Mouse (Mus musculus) gastrocnemius, adult 8-10 months (tissue): ENCODE measurements at regions not wholly inside any gene's neighbourhood (a gene's known extent, or its start where the extent isn't known, plus 50 kb on each side); places are given as distances from the start of the nearest gene placed in this dataset.

Experiments
- DNase-seq, 2 experiments: peaks; one replicate each; pipeline ENCODE4 v3.0.0; 2022; ENCODE audit warnings: low spot score in 2 of 2

- DNase-seq: no peak
Observed at GRCm38 (mm10) chr6:117279297-117279696, 111.0 kb downstream of the Cxcl12 start.

DNA sequence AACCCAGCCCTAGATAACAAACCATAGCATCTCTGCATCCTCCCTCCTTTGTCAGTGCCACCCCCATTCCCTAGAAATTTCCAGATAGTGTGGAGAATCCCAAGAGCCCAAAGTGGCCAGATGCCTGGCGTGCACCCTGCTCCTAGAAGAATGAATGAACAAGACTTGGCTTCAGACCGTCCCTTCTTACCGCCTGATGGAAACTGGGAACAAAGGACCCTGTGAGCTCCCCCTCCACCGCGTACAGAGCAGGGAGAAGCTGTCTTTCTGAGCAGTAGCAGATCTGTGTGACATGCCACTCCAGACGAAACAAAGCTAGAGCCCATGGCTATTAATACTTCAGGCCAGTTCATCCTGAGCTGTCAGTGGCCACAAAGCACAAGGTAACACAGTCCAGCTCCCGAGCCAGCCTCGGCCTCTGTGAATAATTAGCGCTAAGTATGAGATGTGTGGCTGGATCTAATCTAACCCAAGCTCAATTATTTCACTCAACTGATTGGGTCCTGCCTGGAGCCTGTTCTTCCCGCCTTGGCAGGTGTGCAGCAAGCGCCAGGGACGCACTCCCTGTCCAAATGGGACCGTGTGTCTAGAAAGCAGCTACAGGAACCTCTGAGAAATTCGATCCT, 111.6 kb downstream of the Cxcl12 start:
- no peak for DNase-seq

DNA sequence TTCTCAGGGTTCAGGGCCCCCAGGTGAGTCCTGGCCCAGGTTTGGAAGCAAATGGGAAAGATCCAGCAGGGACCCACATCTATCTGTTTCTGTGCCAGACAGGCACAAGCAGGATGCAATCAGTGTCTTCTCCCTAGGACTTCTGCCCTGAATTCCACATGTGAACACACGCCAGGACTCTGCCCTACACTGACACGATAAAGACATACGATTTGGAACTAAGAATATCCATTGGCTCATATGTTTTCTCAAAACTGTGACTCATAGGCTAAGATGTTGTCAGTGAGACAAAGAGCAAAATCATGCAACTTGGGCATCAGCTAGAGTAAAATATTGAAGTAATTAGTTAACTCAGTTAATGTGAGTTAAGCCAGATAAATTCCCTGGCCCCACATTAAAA, 112.6 kb downstream of the Cxcl12 start:
- no peak for DNase-seq

- DNase-seq: no peak
Observed at GRCm38 (mm10) chr6:117283616-117284015, 115.3 kb downstream of the Cxcl12 start.

GRCm38 (mm10) chr6:117284376-117285106, 116.2 kb downstream of the Cxcl12 start:
- DNase-seq: no peak

DNA sequence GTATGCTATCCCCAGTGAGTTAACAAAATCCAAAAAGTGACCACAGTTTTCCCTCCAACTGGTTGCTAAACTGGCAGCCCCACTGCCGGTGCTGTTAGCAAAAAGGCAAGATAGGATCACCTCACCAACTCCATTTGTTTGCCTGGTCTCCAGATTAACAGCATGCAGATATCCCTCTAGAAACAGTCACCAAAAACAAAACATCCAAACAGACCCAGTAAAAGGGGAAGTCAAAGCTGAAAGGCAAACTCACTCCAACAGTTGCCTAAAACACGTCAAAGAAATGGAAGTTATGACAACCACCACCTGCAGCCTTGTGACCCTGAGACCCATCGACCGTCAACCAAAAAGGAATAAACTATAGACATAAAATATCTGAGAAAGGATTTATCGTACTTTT, 119.1 kb downstream of the Cxcl12 start:
- DNase-seq: no peak

DNA sequence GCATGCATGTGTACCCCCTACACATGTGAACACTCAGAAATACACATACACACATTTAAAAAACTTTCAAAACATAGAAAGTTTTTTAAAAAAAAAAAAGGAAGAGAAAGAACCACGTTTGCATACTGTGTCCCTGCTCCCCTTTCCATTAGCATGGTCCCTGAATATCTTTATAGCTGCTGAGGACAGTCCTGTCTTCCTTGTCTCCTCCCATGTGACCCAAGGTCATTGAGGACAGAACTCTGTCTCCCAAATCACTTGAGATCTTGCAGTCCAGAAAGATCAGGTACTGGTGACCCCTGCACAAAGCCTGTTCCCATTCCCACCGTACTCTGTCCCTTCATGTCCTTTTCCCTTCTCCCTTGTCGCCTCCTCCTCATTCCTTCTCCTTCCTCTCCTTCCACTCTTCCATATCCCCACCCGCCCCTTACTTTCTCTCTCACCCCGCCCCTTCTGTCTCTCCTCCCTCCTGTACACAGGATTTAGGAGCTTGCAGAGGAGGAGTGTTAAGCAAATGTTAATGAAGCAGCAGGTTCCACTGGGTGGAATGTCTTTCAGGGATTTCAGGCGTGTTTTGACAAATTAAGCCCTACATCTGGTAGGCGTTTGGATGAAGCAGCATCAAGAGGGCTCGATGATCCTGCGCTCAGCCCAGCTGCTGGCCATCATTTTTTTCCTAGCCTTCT, 125.6 kb downstream of the Cxcl12 start:
- no peak for DNase-seq

GRCm38 (mm10) chr6:117297918-117298317, 129.6 kb downstream of the Cxcl12 start:
- DNase-seq: no peak

DNA sequence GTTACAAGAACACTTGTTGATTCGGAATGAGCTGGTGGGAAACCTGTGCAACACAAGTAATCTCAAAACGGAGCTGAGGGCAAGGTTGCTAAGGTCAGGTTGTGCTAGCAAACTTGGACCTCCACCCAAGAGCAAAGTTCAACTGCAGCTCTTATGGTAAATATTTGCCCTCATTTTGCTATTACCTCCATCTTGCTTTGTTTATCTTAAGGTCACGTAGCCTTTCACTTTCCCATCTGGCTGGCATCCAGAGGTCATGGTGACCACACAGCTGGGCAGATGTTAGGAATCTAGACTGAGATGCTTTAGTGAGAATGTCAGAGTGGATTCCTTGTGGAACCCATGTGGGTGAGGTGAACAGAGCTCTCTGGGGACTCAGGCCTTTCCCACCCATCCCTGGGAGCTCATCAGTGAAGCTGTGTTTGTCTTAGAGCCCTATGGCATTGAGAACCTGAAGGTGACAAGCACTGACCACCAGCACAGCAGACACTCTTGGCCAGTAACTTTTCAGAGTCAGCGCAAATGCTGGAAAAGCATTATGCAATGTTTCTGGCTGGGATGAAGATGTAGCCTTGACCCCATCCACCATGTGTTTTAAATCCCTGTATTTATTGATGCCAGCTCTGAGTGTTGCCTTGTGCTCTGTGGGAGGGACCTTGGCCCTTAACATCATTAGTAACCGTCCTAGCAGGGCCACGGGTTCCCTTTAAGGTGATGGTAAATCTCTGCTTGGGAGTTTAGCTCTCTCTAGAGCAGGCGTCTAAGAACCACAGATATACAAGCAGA, 131.4 kb downstream of the Cxcl12 start:
- DNase-seq: no peak

DNA sequence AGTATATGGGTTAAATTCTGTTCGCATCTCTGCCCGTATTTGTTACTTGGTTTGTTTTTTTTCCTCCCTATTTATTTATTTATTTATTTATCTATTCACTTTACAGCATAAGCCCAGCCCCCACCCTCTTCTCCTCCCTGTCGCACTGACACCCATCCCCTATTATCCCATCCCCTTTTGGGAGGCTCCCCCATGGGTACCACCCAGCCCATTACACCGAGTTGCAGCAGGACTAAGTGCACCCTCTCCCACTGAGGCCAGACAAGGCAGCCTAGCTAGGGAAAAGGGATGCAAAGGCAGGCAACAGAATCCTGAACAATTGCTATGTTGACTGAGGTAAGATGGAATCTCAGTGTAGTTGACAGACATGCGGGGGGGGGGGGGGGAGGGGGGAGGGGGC, 135.0 kb downstream of the Cxcl12 start:
- DNase-seq: no peak

GRCm38 (mm10) chr6:117305736-117306250, 137.5 kb downstream of the Cxcl12 start:
- DNase-seq: no peak

GRCm38 (mm10) chr6:117308636-117309035, 140.3 kb downstream of the Cxcl12 start:
- no peak for DNase-seq

- DNase-seq: no peak
Observed at GRCm38 (mm10) chr6:117312891-117313781, 144.8 kb downstream of the Cxcl12 start.

DNA sequence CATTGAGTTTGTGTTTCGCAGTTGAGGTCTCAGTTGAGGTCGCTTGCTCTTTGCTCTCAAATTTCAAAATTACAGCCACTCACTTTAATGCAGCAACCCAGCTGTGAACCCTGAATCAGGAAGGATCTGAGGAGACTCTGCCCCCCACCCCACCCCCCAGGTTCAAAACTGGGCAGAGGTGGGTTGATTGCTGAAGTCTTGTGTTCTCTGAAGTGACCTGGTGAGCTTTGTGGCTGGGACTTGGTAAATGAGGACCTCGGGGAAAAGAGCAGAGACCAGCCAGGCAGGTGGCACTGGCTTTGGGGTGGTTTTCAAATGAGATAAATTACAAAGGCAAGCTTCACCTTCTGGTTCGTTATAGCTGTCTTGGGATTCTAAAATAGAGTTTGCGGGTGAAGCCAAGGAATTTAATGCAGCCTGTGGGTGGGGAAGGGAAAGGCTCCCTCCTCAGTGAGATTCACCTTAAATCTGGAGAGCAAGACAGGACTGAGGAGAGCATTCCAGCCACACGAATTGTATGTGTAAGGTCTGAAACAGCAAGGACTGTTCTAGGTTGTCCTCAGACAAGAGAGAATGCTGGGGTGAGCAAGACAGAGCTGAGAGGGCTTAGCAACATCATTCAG, 145.7 kb downstream of the Cxcl12 start:
- no peak for DNase-seq

- no peak for DNase-seq
Observed at GRCm38 (mm10) chr6:117323301-117323700, 155.0 kb downstream of the Cxcl12 start.

GRCm38 (mm10) chr6:117323850-117324249, 155.5 kb downstream of the Cxcl12 start:
- no peak for DNase-seq

GRCm38 (mm10) chr6:117326835-117327775, 158.8 kb downstream of the Cxcl12 start:
- peak; percentile 12 to 21 for DNase-seq

GRCm38 (mm10) chr6:117329164-117329939, 161.0 kb downstream of the Cxcl12 start:
- DNase-seq: no peak
